Mouse (Mus musculus) gastrocnemius, adult 18-20 months (tissue): Measurements from ENCODE around the gene Lsp1. TPM values are rescaled to one million over a fixed set of nuclear protein-coding genes. Genes with fewer than 3 reads are reported as not detected.
A peak's percentile ranks its signal among the peaks of the same experiment; 100 is the strongest.

Experiments
- DNase-seq: peaks from one replicate; pipeline ENCODE4 v3.0.0; 2021; ENCODE audit warnings: low spot score
- total RNA-seq, 2 experiments: library from RNA; stranded (reverse); gene quantifications; 2 replicates each; pipeline ENCODE4 v1.2.3; 2021

Gene Lsp1
- total RNA-seq, 2 experiments from 2014 or later, result 30.3 to 38.4 TPM

GRCm38 (mm10) chr7:142443474-142443873 lies 17.1 kb upstream of the Lsp1 start:
- DNase-seq, result peak; percentile 51

GRCm38 (mm10) chr7:142444171-142444570 lies 16.4 kb upstream of the Lsp1 start:
- DNase-seq, result peak; percentile 42

GRCm38 (mm10) chr7:142445324-142445723 lies 15.3 kb upstream of the Lsp1 start:
- no peak for DNase-seq

- DNase-seq, result peak; percentile 47
Measured at GRCm38 (mm10) chr7:142446264-142446663, 14.3 kb upstream of the Lsp1 start.

GRCm38 (mm10) chr7:142449038-142449617 lies 11.5 kb upstream of the Lsp1 start:
- DNase-seq, result no peak

GRCm38 (mm10) chr7:142454706-142455105 lies 5.9 kb upstream of the Lsp1 start:
- DNase-seq, result no peak

GRCm38 (mm10) chr7:142455251-142455650 lies 5.4 kb upstream of the Lsp1 start:
- peak; percentile 2 for DNase-seq

GRCm38 (mm10) chr7:142456806-142457205 lies 3.8 kb upstream of the Lsp1 start:
- peak; percentile 9 for DNase-seq

GRCm38 (mm10) chr7:142457227-142457811 lies 3.3 kb upstream of the Lsp1 start:
- DNase-seq, result peak; percentile 43

- DNase-seq, result no peak
Measured at GRCm38 (mm10) chr7:142458026-142458425, 2.6 kb upstream of the Lsp1 start.

GRCm38 (mm10) chr7:142458676-142459298 lies 1.8 kb upstream of the Lsp1 start:
- DNase-seq, result no peak

- no peak for DNase-seq
Measured at GRCm38 (mm10) chr7:142459299-142459691, 1.3 kb upstream of the Lsp1 start.

- DNase-seq, result peak; percentile 9
Measured at GRCm38 (mm10) chr7:142461446-142461845, 837 bp downstream of the Lsp1 start.

GRCm38 (mm10) chr7:142462190-142462589 lies 1.6 kb downstream of the Lsp1 start:
- DNase-seq, result peak; percentile 86

GRCm38 (mm10) chr7:142462594-142463078 lies 2.0 kb downstream of the Lsp1 start:
- peak; percentile 60 for DNase-seq

- no peak for DNase-seq
Measured at GRCm38 (mm10) chr7:142470171-142470691, 9.6 kb downstream of the Lsp1 start.

GRCm38 (mm10) chr7:142470808-142471413 lies 10.3 kb downstream of the Lsp1 start:
- DNase-seq, result peak; percentile 74

GRCm38 (mm10) chr7:142471414-142471861 lies 10.8 kb downstream of the Lsp1 start:
- DNase-seq, result no peak

GRCm38 (mm10) chr7:142471884-142472570 lies 11.4 kb downstream of the Lsp1 start:
- DNase-seq, result no peak

- no peak for DNase-seq
Measured at GRCm38 (mm10) chr7:142472936-142473335, 12.3 kb downstream of the Lsp1 start.

GRCm38 (mm10) chr7:142473476-142473875 lies 12.9 kb downstream of the Lsp1 start:
- no peak for DNase-seq
